Mouse (Mus musculus) hindbrain, embryonic 11.5 days (tissue): ENCODE results near the gene Bmyc. TPM values are rescaled to one million over a fixed set of nuclear protein-coding genes. Genes with fewer than 3 reads are reported as not detected.

ENCODE experiments used
- ATAC-seq: fragments of 200-750 bp; cut with Nextera tagmentation; 2 replicates; pipeline ENCODE4 v1.8.0; 2017; ENCODE audit warnings: mild to moderate bottlenecking, moderate TSS enrichment, moderate library complexity; ENCODE audit not compliant: low FRiP score
- DNase-seq: peaks from one replicate; pipeline ENCODE4 v3.0.0-alpha.2; 2015; ENCODE audit warnings: low spot score
- H3K27ac ChIP-seq: fragments of 300-500 bp; sonication (generic); 2 replicates; pipeline ENCODE4 v1.5.1; 2014; ENCODE audit warnings: mild to moderate bottlenecking, low read depth, low read length
- H3K27me3 ChIP-seq: fragments of 300-500 bp; sonication (generic); 2 replicates; pipeline ENCODE4 v1.6.1; 2014; ENCODE audit warnings: mild to moderate bottlenecking, low read length, moderate library complexity, mixed read lengths; ENCODE audit not compliant: control insufficient read depth, insufficient read depth
- H3K36me3 ChIP-seq: fragments of 300-500 bp; sonication (generic); 2 replicates; pipeline ENCODE4 v1.6.1; 2014; ENCODE audit warnings: mild to moderate bottlenecking, low read length, moderate library complexity, mixed read lengths; ENCODE audit not compliant: control insufficient read depth, insufficient read depth
- H3K4me1 ChIP-seq: fragments of 300-500 bp; sonication (generic); replicated peaks from 2 replicates; pipeline ENCODE4 v1.6.1; 2014; ENCODE audit warnings: low read length, mixed read lengths; ENCODE audit not compliant: control insufficient read depth, insufficient read depth
- H3K4me2 ChIP-seq: fragments of 300-500 bp; sonication (generic); replicated peaks from 2 replicates; pipeline ENCODE4 v1.6.1; 2014; ENCODE audit warnings: mild to moderate bottlenecking, low read depth, low read length
- H3K4me3 ChIP-seq: fragments of 300-500 bp; sonication (generic); 2 replicates; pipeline ENCODE4 v1.5.1; 2014; ENCODE audit warnings: low read depth, low read length
- H3K9ac ChIP-seq: fragments of 300-500 bp; sonication (generic); 2 replicates; pipeline ENCODE4 v1.6.1; 2014; ENCODE audit warnings: low read depth, low read length
- H3K9me3 ChIP-seq: fragments of 300-500 bp; sonication (generic); 2 replicates; pipeline ENCODE4 v1.6.1; 2016; ENCODE audit warnings: low read length; ENCODE audit not compliant: control insufficient read depth
- WGBS: fragments of 180-500 bp; shearing (Covaris S2); extraction: QIAGEN DNeasy Blood & Tissue Kit; methylation state at CpG from one replicate; pipeline ENCODE4 v1.1.7; 2014; 5-methylcytosine and 5-hydroxymethylcytosine counted together
- polyA plus RNA-seq: library from polyadenylated mRNA; unstranded; fragments of >200 nt; fragmentation: Nextera tagmentation; extraction: Ambion mirVana; gene quantifications from 2 replicates; pipeline ENCODE4 v1.2.1, GENCODE M21; 2014

Gene Bmyc
- polyA plus RNA-seq, 1 experiment from 2014 or later = 71.6 TPM

DNA sequence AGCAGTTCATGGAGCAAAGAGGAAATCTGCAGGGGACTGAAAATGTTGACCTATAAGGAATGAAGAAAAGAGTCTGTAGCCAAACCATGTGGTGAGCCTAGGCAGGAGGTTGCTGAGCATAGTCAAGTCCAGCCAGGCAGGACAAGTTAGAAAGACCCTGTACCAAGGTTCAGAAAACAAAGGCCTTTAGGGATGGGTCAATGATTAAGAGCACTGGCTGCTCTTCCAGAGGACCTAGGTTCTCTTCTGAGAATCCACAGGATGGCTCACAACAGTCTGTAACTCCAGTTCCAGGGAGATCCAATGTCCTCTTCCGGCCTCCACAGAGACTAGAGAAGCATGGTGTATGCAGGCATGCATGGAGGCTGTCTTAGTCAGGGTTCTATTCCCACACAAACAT, 47.7 kb downstream of the Bmyc start:
- 93% methylated on average over 1 of the region's 1 CpGs for WGBS

More for the DNA sequence above, 47.7 kb downstream of the Bmyc start:
- DNase-seq (no peak), ATAC-seq (no peak)
- Histone ChIP-seq H3K4me1 (no peaks in the 10 kb centered on the region), H3K36me3 (no peaks in the 10 kb centered on the region), H3K4me2 (no peak overlapping the region), H3K27ac (no peak overlapping the region), H3K4me3 (no peak overlapping the region), H3K9me3 (no peaks in the 10 kb centered on the region), H3K9ac (no peak overlapping the region), H3K27me3 (no peaks in the 10 kb centered on the region)

Other genes starting within 250 kb of the Bmyc start
- 0.57 TPM in 1 of 2 replicates, not detected in the other for gene Clic3, start 249.9 kb upstream of the Bmyc start, polyA plus RNA-seq
- 27.6 and 28.0 TPM in 2 replicates for gene Paxx, start 245.6 kb upstream of the Bmyc start, polyA plus RNA-seq
- 0.39 and 0.64 TPM in 2 replicates for gene Ptgds, start 236.7 kb upstream of the Bmyc start, polyA plus RNA-seq
- gene Lcn12, start 212.8 kb upstream of the Bmyc start, polyA plus RNA-seq = not detected in 2 replicates
- gene Fbxw5, start 206.0 kb upstream of the Bmyc start, polyA plus RNA-seq = 64.2 and 75.3 TPM in 2 replicates
- 4.0 and 6.1 TPM in 2 replicates for gene C8g, start 205.0 kb upstream of the Bmyc start, polyA plus RNA-seq
- 25.3 and 32.3 TPM in 2 replicates for gene Traf2, start 159.8 kb upstream of the Bmyc start, polyA plus RNA-seq
- 380 and 436 TPM in 2 replicates for gene Edf1, start 148.9 kb upstream of the Bmyc start, polyA plus RNA-seq
- 3.0 and 4.2 TPM in 2 replicates for gene Mamdc4, start 131.9 kb upstream of the Bmyc start, polyA plus RNA-seq
- 161 and 167 TPM in 2 replicates for gene Phpt1, start 131.5 kb upstream of the Bmyc start, polyA plus RNA-seq
- 0.38 and 0.59 TPM in 2 replicates for gene Ajm1, start 125.0 kb upstream of the Bmyc start, polyA plus RNA-seq
- 53.3 and 55.3 TPM in 2 replicates for gene Rabl6, start 98.2 kb upstream of the Bmyc start, polyA plus RNA-seq
- 0.14 and 0.22 TPM in 2 replicates for gene Ccdc183, start 89.1 kb upstream of the Bmyc start, polyA plus RNA-seq
- gene Tmem141, start 84.7 kb upstream of the Bmyc start, polyA plus RNA-seq = 17.6 and 18.0 TPM in 2 replicates
- 0.57 and 0.82 TPM in 2 replicates for gene Fcna, start 78.7 kb upstream of the Bmyc start, polyA plus RNA-seq
- not detected in 2 replicates for gene Lcn8, start 53.6 kb upstream of the Bmyc start, polyA plus RNA-seq
- gene Lcn5, start 48.8 kb upstream of the Bmyc start, polyA plus RNA-seq = not detected in 2 replicates
- not detected in 2 replicates for gene Lcn6, start 30.0 kb upstream of the Bmyc start, polyA plus RNA-seq
- gene Lcn10, start 24.0 kb upstream of the Bmyc start, polyA plus RNA-seq = 0.20 TPM in 1 of 2 replicates, not detected in the other
- gene Obp2a, start 6.7 kb upstream of the Bmyc start, polyA plus RNA-seq = not detected in 2 replicates
- gene Obp2b, start 30.3 kb downstream of the Bmyc start, polyA plus RNA-seq = not detected in 2 replicates
- not detected in 2 replicates for gene Lcn3, start 58.8 kb downstream of the Bmyc start, polyA plus RNA-seq
- not detected in 2 replicates for gene Lcn11, start 70.3 kb downstream of the Bmyc start, polyA plus RNA-seq
- gene Gm13539, start 75.5 kb downstream of the Bmyc start, polyA plus RNA-seq = not detected in 2 replicates
- not detected in 2 replicates for gene Glt6d1, start 109.1 kb downstream of the Bmyc start, polyA plus RNA-seq
- gene Lcn9, start 116.4 kb downstream of the Bmyc start, polyA plus RNA-seq = not detected in 2 replicates
- gene Sohlh1, start 140.5 kb downstream of the Bmyc start, polyA plus RNA-seq = not detected in 2 replicates
- gene Kcnt1, start 157.0 kb downstream of the Bmyc start, polyA plus RNA-seq = 0.64 and 0.86 TPM in 2 replicates